Mouse (Mus musculus): ENCODE results near the gene Grm1. TPM values are rescaled to one million over a fixed set of nuclear protein-coding genes. Genes with fewer than 3 reads are reported as not detected.

Grm1 gene
- polyA plus RNA-seq, 1 experiment from 2014 or later = 0.19 TPM

DNA sequence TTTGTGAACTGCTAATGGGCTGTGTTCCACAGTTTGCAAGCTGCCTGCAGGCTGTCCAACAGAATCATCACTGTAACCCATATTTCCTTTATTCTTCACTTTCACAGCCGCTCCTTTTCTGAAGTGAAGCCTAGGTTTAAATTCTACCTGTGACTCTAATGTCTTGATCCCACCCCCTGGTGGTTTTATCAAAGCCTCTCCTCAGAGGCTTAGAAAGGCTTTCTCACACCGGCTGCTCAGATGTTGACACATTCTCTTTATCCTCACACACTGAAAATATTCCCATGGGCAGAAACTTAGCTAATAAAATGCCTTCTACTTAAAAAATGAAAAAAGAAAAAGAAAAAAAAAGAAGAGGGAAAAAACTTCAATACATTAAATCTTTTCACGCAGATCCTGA, 210.0 kb downstream of the Grm1 start:
- H3K4me3 ChIP-seq (ENCODE audit: low read depth, low read length) = no peak overlapping the region
- H3K27ac ChIP-seq (ENCODE audit: low read depth, low read length) = no peak overlapping the region
- WGBS = 42% methylated on average over 3 of the region's 3 CpGs
- H3K4me2 ChIP-seq = no peak overlapping the region
- ATAC-seq (replicated peaks; ENCODE audit: low FRiP score) (no peak), DNase-seq (ENCODE audit: low spot score) (no peak)
- no peaks in the 10 kb centered on the region for H3K36me3 ChIP-seq (ENCODE audit: control insufficient read depth, insufficient read depth, low read length)
- H3K9ac ChIP-seq (ENCODE audit: low read depth, low read length) = no peak overlapping the region
- no peaks in the 10 kb centered on the region for H3K27me3 ChIP-seq (replicated peaks; ENCODE audit: control insufficient read depth, insufficient read depth, low read length)
- H3K4me1 ChIP-seq (replicated peaks; ENCODE audit: control insufficient read depth, insufficient read depth, low read length) = no peaks in the 10 kb centered on the region
- no peaks in the 10 kb centered on the region for H3K9me3 ChIP-seq (ENCODE audit: control insufficient read depth, low read length)

DNA sequence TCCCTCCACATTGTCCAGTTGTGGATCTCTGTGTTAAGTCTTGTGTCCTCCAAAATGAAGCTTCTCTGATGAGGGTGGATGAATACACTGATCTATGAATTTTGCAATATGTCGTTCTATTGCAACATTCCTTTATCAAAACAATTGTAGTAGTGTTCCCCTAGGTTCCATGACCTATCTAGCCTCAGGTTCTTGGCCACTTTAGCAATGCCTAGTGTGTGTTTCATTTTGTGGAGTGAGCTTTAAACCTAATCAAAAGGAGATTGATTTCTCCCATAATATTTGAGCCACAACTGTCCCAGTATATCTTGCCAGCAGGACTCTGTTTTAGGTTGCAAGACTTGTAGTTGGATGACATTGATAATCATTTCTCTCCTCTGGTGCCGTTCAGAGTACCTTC, 211.9 kb downstream of the Grm1 start:
- no peak overlapping the region for H3K9ac ChIP-seq (ENCODE audit: low read depth, low read length)
- WGBS = 76% methylated on average over 2 of the region's 2 CpGs
- no peak for ATAC-seq (replicated peaks; ENCODE audit: low FRiP score)

DNA sequence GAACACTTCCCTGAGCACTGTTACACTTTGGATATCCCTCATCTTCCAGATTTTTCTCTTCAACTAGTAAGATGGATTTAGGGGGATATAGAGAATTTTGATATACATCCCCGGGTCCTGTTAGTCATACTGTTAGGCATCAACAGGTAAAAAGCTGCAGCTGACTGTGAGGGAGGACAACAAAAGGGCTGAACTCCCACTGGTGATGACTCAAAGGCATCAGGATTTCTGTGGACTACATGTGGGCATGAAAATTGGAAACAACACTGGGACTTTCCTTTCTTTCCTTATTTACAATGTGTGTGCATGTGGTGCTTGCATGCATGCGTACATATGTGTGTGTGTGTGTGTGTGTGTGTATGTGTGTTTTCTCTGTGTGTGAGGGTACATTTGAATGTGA, 215.9 kb downstream of the Grm1 start:
- 83% methylated on average over 2 of the region's 2 CpGs for WGBS
- DNase-seq (ENCODE audit: low spot score) = no peak
- Histone ChIP-seq H3K4me1 (replicated peaks; ENCODE audit: control insufficient read depth, insufficient read depth, low read length) (no peaks in the 10 kb centered on the region), H3K27ac (ENCODE audit: low read depth, low read length) (no peak overlapping the region), H3K4me2 (no peak overlapping the region), H3K9me3 (ENCODE audit: control insufficient read depth, low read length) (no peaks in the 10 kb centered on the region), H3K27me3 (replicated peaks; ENCODE audit: control insufficient read depth, insufficient read depth, low read length) (no peaks in the 10 kb centered on the region), H3K36me3 (ENCODE audit: control insufficient read depth, insufficient read depth, low read length) (no peaks in the 10 kb centered on the region), H3K9ac (ENCODE audit: low read depth, low read length) (no peak overlapping the region), H3K4me3 (ENCODE audit: low read depth, low read length) (no peak overlapping the region)
- ATAC-seq (replicated peaks; ENCODE audit: low FRiP score) = no peak

More for the DNA sequence above, 211.9 kb downstream of the Grm1 start:
- DNase-seq (ENCODE audit: low spot score) = no peak
- Histone ChIP-seq H3K27me3 (replicated peaks; ENCODE audit: control insufficient read depth, insufficient read depth, low read length) (no peaks in the 10 kb centered on the region), H3K4me1 (replicated peaks; ENCODE audit: control insufficient read depth, insufficient read depth, low read length) (no peaks in the 10 kb centered on the region), H3K36me3 (ENCODE audit: control insufficient read depth, insufficient read depth, low read length) (no peaks in the 10 kb centered on the region), H3K27ac (ENCODE audit: low read depth, low read length) (no peak overlapping the region), H3K9me3 (ENCODE audit: control insufficient read depth, low read length) (no peaks in the 10 kb centered on the region), H3K4me3 (ENCODE audit: low read depth, low read length) (no peak overlapping the region), H3K4me2 (no peak overlapping the region)

DNA sequence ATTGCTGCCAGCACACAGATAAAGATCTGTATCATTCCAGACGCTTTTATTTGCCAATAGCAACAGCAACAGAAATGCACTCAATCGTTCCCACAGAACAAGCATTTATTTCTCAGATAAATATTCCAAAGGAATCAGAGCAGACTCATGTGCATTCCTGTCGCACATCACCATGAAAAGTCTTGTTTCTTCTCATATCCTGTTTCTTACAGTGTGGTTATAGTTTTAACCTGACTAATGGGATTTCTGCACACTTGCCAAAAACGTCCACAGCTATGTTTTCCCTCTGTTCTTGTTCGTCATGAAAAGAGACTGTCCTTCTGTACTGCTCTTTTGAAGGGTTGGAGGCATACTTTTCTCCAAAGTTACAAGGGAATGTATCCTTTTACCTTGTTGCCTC, 217.4 kb downstream of the Grm1 start:
- DNase-seq (ENCODE audit: low spot score) (no peak), ATAC-seq (replicated peaks; ENCODE audit: low FRiP score) (no peak)
- no peaks in the 10 kb centered on the region for H3K36me3 ChIP-seq (ENCODE audit: control insufficient read depth, insufficient read depth, low read length)
- no peaks in the 10 kb centered on the region for H3K4me1 ChIP-seq (replicated peaks; ENCODE audit: control insufficient read depth, insufficient read depth, low read length)
- H3K27ac ChIP-seq (ENCODE audit: low read depth, low read length) = no peak overlapping the region
- WGBS = 64% methylated on average over 5 of the region's 5 CpGs
- H3K4me2 ChIP-seq = no peak overlapping the region
- H3K27me3 ChIP-seq (replicated peaks; ENCODE audit: control insufficient read depth, insufficient read depth, low read length) = no peaks in the 10 kb centered on the region
- no peak overlapping the region for H3K9ac ChIP-seq (ENCODE audit: low read depth, low read length)
- no peaks in the 10 kb centered on the region for H3K9me3 ChIP-seq (ENCODE audit: control insufficient read depth, low read length)
- no peak overlapping the region for H3K4me3 ChIP-seq (ENCODE audit: low read depth, low read length)

DNA sequence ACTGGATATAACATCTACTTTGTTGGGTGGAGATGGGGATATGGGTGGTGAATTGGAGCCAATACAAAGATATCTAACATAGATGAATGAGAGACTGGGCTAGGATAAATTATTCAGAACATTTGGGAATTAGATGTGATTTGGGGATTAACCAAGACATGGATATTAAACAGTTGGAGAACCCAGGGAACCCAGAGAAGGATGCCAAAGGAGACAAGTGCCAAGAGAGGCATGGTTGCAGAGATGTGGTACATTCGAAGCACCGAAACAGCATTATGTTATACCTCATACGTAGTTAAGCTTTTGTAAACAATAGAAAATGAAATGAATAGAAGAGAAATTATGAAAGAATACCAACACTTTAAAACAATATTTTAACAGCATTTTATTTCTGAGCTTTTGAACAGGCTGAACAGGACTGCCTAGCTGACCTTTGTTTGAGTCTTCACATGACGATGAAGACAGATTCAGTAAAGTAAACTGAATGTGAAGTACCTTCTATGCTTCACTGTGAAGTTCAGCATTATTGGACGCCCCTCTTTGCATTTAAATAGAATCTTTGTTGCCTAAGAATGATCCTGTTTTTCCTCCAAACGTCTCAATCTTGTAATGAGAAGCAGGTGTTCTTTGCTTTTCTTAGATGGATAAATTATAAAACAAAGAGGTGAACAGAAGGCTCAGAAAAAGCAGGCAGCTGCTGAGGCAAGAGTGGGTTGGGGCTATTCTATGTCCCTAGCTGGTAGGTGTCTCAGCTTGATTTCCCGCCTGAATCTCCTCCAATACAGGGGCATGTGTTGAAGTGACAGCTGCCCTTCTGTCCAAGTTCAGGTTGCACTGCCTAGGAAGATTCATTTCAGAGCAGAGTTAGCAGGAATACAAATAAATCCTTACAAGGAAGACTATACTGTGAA, 234.5 kb downstream of the Grm1 start:
- Histone ChIP-seq H3K9me3 (ENCODE audit: control insufficient read depth, low read length) (no peaks in the 10 kb centered on the region), H3K36me3 (ENCODE audit: control insufficient read depth, insufficient read depth, low read length) (no peaks in the 10 kb centered on the region), H3K27me3 (replicated peaks; ENCODE audit: control insufficient read depth, insufficient read depth, low read length) (no peaks in the 10 kb centered on the region), H3K27ac (ENCODE audit: low read depth, low read length) (no peak overlapping the region), H3K4me1 (replicated peaks; ENCODE audit: control insufficient read depth, insufficient read depth, low read length) (no peaks in the 10 kb centered on the region), H3K4me3 (ENCODE audit: low read depth, low read length) (no peak overlapping the region), H3K4me2 (no peak overlapping the region), H3K9ac (ENCODE audit: low read depth, low read length) (no peak overlapping the region)
- 72% methylated on average over 7 of the region's 7 CpGs for WGBS
- DNase-seq (ENCODE audit: low spot score) = no peak
- no peak for ATAC-seq (replicated peaks; ENCODE audit: low FRiP score)

GRCm38 (mm10) chr10:10845059-10845685, 237.0 kb downstream of the Grm1 start:
- H3K4me3 ChIP-seq (ENCODE audit: low read depth, low read length) = no peak overlapping the region
- no peaks in the 10 kb centered on the region for H3K36me3 ChIP-seq (ENCODE audit: control insufficient read depth, insufficient read depth, low read length)
- 72% methylated on average over 5 of the region's 5 CpGs for WGBS
- no peak overlapping the region for H3K4me2 ChIP-seq
- no peak overlapping the region for H3K9ac ChIP-seq (ENCODE audit: low read depth, low read length)
- DNase-seq (ENCODE audit: low spot score) = no peak
- no peaks in the 10 kb centered on the region for H3K27me3 ChIP-seq (replicated peaks; ENCODE audit: control insufficient read depth, insufficient read depth, low read length)
- H3K27ac ChIP-seq (ENCODE audit: low read depth, low read length) = no peak overlapping the region
- ATAC-seq (replicated peaks; ENCODE audit: low FRiP score) = no peak
- H3K4me1 ChIP-seq (replicated peaks; ENCODE audit: control insufficient read depth, insufficient read depth, low read length) = no peaks in the 10 kb centered on the region
- H3K9me3 ChIP-seq (ENCODE audit: control insufficient read depth, low read length) = no peaks in the 10 kb centered on the region

DNA sequence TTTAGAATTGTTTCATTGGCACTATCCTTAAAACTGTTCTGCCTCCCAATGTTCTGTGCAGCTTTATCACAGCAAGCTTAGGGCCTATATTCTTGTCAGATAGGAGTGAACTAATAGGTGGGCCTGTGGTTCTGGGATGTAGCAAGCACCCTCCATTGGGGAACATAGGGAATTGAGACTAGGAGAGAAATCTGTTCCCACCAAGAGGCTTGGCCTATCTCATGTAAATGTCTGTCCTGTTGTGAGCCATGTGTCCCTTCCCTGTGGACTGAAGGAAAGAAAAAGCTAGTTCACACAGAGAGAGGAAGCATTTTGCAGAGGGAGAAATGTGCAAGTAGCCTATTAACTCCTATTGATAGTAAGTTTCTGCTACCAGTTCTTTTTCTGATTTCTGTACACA, 246.8 kb downstream of the Grm1 start:
- H3K27ac ChIP-seq (ENCODE audit: low read depth, low read length) = no peak overlapping the region
- ATAC-seq (replicated peaks; ENCODE audit: low FRiP score) (no peak), DNase-seq (ENCODE audit: low spot score) (no peak)
- no peaks in the 10 kb centered on the region for H3K27me3 ChIP-seq (replicated peaks; ENCODE audit: control insufficient read depth, insufficient read depth, low read length)
- H3K4me3 ChIP-seq (ENCODE audit: low read depth, low read length) = no peak overlapping the region
- H3K36me3 ChIP-seq (ENCODE audit: control insufficient read depth, insufficient read depth, low read length) = no peaks in the 10 kb centered on the region
- H3K9me3 ChIP-seq (ENCODE audit: control insufficient read depth, low read length) = no peaks in the 10 kb centered on the region
- no peak overlapping the region for H3K4me2 ChIP-seq
- no peaks in the 10 kb centered on the region for H3K4me1 ChIP-seq (replicated peaks; ENCODE audit: control insufficient read depth, insufficient read depth, low read length)
- no peak overlapping the region for H3K9ac ChIP-seq (ENCODE audit: low read depth, low read length)

GRCm38 (mm10) chr10:10834828-10835227, 247.3 kb downstream of the Grm1 start:
- H3K9ac ChIP-seq (ENCODE audit: low read depth, low read length) = no peak overlapping the region
- no peaks in the 10 kb centered on the region for H3K36me3 ChIP-seq (ENCODE audit: control insufficient read depth, insufficient read depth, low read length)
- no peaks in the 10 kb centered on the region for H3K9me3 ChIP-seq (ENCODE audit: control insufficient read depth, low read length)
- no peak for ATAC-seq (replicated peaks; ENCODE audit: low FRiP score)
- H3K27me3 ChIP-seq (replicated peaks; ENCODE audit: control insufficient read depth, insufficient read depth, low read length) = no peaks in the 10 kb centered on the region
- no peak overlapping the region for H3K27ac ChIP-seq (ENCODE audit: low read depth, low read length)
- WGBS = 70% methylated on average over 3 of the region's 3 CpGs
- no peaks in the 10 kb centered on the region for H3K4me1 ChIP-seq (replicated peaks; ENCODE audit: control insufficient read depth, insufficient read depth, low read length)
- DNase-seq (ENCODE audit: low spot score) = no peak
- no peak overlapping the region for H3K4me3 ChIP-seq (ENCODE audit: low read depth, low read length)
- no peak overlapping the region for H3K4me2 ChIP-seq

GRCm38 (mm10) chr10:10831141-10831540, 251.0 kb downstream of the Grm1 start:
- H3K27ac ChIP-seq (ENCODE audit: low read depth, low read length) = no peak overlapping the region
- H3K4me3 ChIP-seq (ENCODE audit: low read depth, low read length) = no peak overlapping the region
- H3K9me3 ChIP-seq (ENCODE audit: control insufficient read depth, low read length) = no peaks in the 10 kb centered on the region
- H3K4me2 ChIP-seq = no peak overlapping the region
- H3K36me3 ChIP-seq (ENCODE audit: control insufficient read depth, insufficient read depth, low read length) = no peaks in the 10 kb centered on the region
- ATAC-seq (replicated peaks; ENCODE audit: low FRiP score) = no peak
- H3K4me1 ChIP-seq (replicated peaks; ENCODE audit: control insufficient read depth, insufficient read depth, low read length) = no peaks in the 10 kb centered on the region
- no peak overlapping the region for H3K9ac ChIP-seq (ENCODE audit: low read depth, low read length)
- no peak for DNase-seq (ENCODE audit: low spot score)
- no peaks in the 10 kb centered on the region for H3K27me3 ChIP-seq (replicated peaks; ENCODE audit: control insufficient read depth, insufficient read depth, low read length)
- 70% methylated on average over 1 of the region's 1 CpGs for WGBS
